Comparison of ENCODE assay signal across 8 mouse cellular contexts in the genomic region with DNA sequence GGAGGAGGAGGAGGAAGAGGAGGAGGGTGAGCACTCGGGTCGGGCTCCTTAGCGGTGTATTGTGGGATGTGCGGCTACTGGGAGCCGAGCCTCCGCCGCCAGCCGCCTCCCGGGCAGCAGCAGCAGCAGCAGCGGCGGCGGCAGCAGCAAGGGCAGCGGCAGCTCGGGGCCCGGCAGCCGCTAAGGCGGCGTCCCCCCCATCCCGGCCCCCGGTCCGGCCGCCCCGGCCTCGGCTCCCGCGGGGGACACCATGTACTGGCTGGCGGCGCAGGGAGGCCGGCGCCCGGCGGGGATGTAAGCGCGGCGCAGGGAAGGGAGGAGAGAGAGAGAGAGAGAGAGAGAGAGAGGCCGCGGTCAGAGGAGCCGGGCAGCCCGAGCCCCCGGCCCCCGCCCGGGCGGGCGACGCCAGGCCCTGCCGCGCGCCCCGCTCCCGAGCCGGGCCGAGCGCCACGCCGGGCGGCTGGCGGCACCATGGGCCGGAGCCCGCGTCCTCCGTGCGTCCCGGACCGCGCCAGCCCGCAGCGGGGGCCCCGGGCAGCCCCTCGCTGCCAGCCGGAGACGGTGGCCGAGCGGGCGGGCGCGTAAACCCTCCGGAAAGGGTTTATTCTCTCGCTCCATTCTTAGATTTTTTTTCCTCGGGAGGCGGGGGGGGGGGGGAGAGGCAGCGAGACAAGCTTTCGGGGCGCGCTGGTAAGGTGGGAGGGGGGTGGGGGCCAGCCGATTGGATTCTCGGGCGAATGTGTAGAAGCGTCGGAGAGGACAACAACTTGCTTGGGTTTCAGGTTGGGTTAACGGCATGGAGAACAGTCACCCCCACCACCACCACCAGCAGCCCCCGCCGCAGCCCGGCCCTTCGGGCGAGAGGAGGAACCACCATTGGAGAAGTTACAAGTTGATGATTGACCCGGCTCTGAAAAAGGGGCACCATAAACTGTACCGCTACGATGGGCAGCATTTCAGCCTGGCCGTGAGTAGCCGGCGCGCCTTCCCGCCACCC. TPM values are rescaled to one million over a fixed set of nuclear protein-coding genes. Genes with fewer than 3 reads are reported as not detected.
DNase-seq lines count a peak whose midpoint lies in the region; ATAC-seq lines count a peak whose summit lies in the region.

Gene Setd1b (plus strand): TSS at position 33 of the 997 bp plus-strand sequence.

- ATAC-seq in intestine, embryonic 15.5 days: peak; percentile 7
- ATAC-seq in neural tube, embryonic 11.5 days (ENCODE audit: insufficient read depth, low FRiP score, low TSS enrichment): 0 out of 2 replicates have a peak, but pooled peaks have one; percentile 8
- ATAC-seq in monocyte, adult 5-6 weeks (replicated peaks; ENCODE audit: insufficient number of reproducible peaks, low FRiP score, low TSS enrichment, poor library complexity, severe bottlenecking): no peak

- peak; percentile 50 for DNase-seq in urinary bladder, adult 18-20 months (ENCODE audit: low spot score in 2 of 2)
- no peak for DNase-seq in urinary bladder, postnatal 10 days (ENCODE audit: low spot score)
- DNase-seq in cerebellum, adult 9-11 months: peak; percentile 75
- peak; percentile 44 for DNase-seq in gastrocnemius, postnatal 14 days
- peak; percentile 82 for DNase-seq in liver
- peak; percentile 72 for DNase-seq in neural tube, embryonic 11.5 days (ENCODE audit: low spot score)

- under 1% methylated on average over 70 of the region's 103 CpGs for WGBS in intestine, embryonic 15.5 days
- under 1% methylated on average over 72 of the region's 103 CpGs for WGBS in neural tube, embryonic 11.5 days

- peaks cover 10% of the 10 kb centered on the region; the same call in 1 of the 2 replicates for H3K36me3 ChIP-seq in intestine, embryonic 15.5 days
- H3K36me3 ChIP-seq in neural tube, embryonic 11.5 days (ENCODE audit: control insufficient read depth, insufficient read depth, low read length): peaks cover under 1% of the 10 kb centered on the region

- H3K4me2 ChIP-seq in intestine, embryonic 15.5 days (replicated peaks): peak within 1 kb of the TSS; percentile 96
- H3K4me2 ChIP-seq in neural tube, embryonic 11.5 days (ENCODE audit: low read depth): peak within 1 kb of the TSS; percentile 100

- peak within 1 kb of the TSS; percentile 99 for H3K9ac ChIP-seq in intestine, embryonic 15.5 days
- peak within 1 kb of the TSS; percentile 98 for H3K9ac ChIP-seq in neural tube, embryonic 11.5 days (ENCODE audit: low read length)

- H3K27ac ChIP-seq in intestine, embryonic 15.5 days: peak within 1 kb of the TSS; percentile 100
- peak within 1 kb of the TSS; percentile 100 for H3K27ac ChIP-seq in neural tube, embryonic 11.5 days (ENCODE audit: low read depth, low read length)

- peak within 1 kb of the TSS; percentile 88 for H3K4me3 ChIP-seq in intestine, embryonic 15.5 days (replicated peaks)
- H3K4me3 ChIP-seq in neural tube, embryonic 11.5 days (ENCODE audit: low read depth, low read length): peak within 1 kb of the TSS; percentile 84

- intact Hi-C loops in gastrocnemius, postnatal 14 days (cut with DNase I; ENCODE audit: low total_unique reads): no loop called here

- peaks cover 29% of the 10 kb centered on the region for H3K4me1 ChIP-seq in intestine, embryonic 15.5 days (replicated peaks)
- peaks cover 16% of the 10 kb centered on the region for H3K4me1 ChIP-seq in neural tube, embryonic 11.5 days (ENCODE audit: control insufficient read depth, insufficient read depth, low read length)

- no peaks in the 10 kb centered on the region for H3K27me3 ChIP-seq in intestine, embryonic 15.5 days (replicated peaks)
- H3K27me3 ChIP-seq in neural tube, embryonic 11.5 days (ENCODE audit: control insufficient read depth, insufficient read depth, low read length): no peaks in the 10 kb centered on the region

- no peaks in the 10 kb centered on the region for H3K9me3 ChIP-seq in intestine, embryonic 15.5 days
- no peaks in the 10 kb centered on the region for H3K9me3 ChIP-seq in neural tube, embryonic 11.5 days (ENCODE audit: control insufficient read depth, low read length)

RNA-seq across cellular contexts. Expression of gene Setd1b, which starts in this region (rescaled TPM):
- total RNA-seq in gastrocnemius, postnatal 14 days (2021): 10 to 100 TPM; 10.5 to 11.2 TPM
- 7.6 and 8.4 TPM in 2 replicates for polyA plus RNA-seq in intestine, embryonic 15.5 days (2015; fragmentation: Nextera tagmentation; extraction: Ambion mirVana)
- 10.9 and 12.2 TPM in 2 replicates for polyA plus RNA-seq in neural tube, embryonic 11.5 days (2014; fragmentation: Nextera tagmentation; extraction: Ambion mirVana)
- 2.4 to 15.3 TPM (median 3.2 TPM) in 3 replicates for total RNA-seq in monocyte, adult 5-6 weeks (2017)
